Mouse (Mus musculus) myocyte (in vitro differentiated cells): ENCODE measurements around the gene Ctu2.

Source experiments
- MYOG ChIP-seq, 3 experiments: IDR thresholded peaks; one replicate each; pipeline ENCODE4 v1.6.1; 2011; ENCODE audit warnings: control low read depth in 2 of 3, low read depth in 2 of 3, mild to moderate bottlenecking in 2 of 3; ENCODE audit not compliant: insufficient read length in 2 of 3, control insufficient read depth in 1 of 3, insufficient read depth in 1 of 3
- POLR2A ChIP-seq: IDR thresholded peaks from one replicate; pipeline ENCODE4 v1.6.1; 2011; ENCODE audit warnings: low read depth, mild to moderate bottlenecking, control low read depth, moderate library complexity; ENCODE audit not compliant: insufficient read length

- peak; percentile 94 for TF ChIP-seq POLR2A
- TF ChIP-seq MYOG (IDR thresholded peaks at IDR 0.05; ENCODE audit: control insufficient read depth in 1 of 3, insufficient read depth in 1 of 3, insufficient read length in 2 of 3, low read depth in 2 of 3): peak in 1 of 3 experiments; percentile 4
Observed at GRCm38 (mm10) chr8:122443262-122444006, 32.5 kb upstream of the Ctu2 start, which contains the start of gene Mvd.
